Mouse (Mus musculus): ENCODE measurements around the gene Pfkm.

Pfkm gene

DNA sequence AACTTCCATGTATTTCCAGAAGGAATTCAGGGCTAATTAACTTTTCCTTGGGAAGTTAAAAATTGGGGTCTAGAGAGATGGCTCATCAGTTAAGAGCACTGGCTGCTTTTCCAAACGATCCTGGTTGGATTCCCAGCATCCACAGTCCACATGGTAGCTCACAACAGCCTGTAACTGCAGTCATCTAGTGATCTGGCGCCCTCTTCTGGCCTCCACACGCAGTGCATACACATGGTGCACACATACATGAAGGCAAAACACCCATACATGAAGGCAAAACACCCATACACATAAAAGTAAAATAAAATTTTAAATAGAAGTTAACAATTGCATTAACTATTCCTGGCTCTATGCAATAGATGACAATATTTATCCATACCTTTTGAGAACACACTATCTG lies 4.6 kb downstream of the Pfkm start:
- in situ Hi-C loops (cut with MboI, MseI) = loop anchor here (5.0 kb wide), 1 partner anchor 40 kb away; no protein-coding TSS in a partner anchor

DNA sequence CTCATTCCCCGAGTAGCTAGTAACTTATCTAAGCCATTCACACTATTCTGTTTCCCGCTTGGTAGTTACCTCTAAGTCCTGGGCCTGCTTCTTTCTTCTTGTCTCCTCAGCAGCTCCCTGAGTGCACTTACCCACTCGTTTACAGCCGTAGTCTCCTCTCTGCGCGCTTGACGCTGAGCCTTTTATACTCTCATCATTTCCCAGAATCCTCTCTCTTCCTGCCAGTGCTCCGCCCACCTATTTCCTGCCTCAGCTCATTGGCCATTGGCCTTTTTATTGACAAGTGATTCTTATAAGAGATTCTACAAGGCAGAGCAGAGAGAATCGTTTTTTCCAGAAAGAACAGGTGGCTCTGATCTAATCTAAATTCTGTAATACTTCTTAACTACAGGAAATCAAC lies 6.1 kb downstream of the Pfkm start:
- in situ Hi-C loops (cut with MboI, MseI) = loop anchor here (5.0 kb wide), 1 partner anchor 41 kb away; no protein-coding TSS in a partner anchor

DNA sequence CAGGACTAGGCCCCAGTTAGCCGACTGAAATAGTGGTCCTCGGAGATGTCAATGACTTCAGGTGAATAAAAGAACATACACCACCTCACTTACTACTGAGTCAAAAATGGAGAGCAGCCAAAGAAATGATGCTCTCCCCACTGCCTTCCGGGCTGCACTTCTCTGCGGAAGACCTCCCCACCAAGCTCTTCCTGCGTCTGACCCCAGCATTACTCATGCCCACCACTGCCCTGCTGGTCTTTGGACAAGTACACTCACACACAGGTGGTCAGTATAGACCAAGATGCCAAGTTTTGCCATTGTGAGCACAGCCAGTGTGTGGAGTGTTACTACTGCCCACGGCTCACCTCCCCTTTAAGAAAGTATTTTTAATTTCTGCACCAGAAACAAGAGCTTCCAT lies 10.0 kb downstream of the Pfkm start:
- in situ Hi-C loops (cut with MboI, MseI) = no loop called here

DNA sequence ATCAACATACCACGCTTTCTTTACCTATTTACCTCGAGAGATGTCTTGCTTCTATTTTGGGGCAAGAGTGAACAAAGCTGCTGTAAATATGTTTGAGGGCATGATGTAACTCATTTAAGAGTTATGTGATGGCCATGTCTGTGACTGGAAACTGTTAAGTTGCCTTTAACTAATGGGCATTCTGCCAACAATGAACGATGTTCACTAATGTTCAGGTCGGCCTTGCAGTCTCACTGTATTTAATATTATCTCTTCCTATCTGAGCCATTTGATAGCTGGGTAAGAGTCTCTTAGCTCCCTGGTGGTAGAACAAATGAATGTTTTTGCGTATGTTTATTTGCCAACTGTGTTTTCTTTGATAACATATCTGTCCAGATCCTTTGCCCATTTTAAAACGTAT lies 14.1 kb downstream of the Pfkm start:
- in situ Hi-C loops (cut with MboI, MseI) = no loop called here

DNA sequence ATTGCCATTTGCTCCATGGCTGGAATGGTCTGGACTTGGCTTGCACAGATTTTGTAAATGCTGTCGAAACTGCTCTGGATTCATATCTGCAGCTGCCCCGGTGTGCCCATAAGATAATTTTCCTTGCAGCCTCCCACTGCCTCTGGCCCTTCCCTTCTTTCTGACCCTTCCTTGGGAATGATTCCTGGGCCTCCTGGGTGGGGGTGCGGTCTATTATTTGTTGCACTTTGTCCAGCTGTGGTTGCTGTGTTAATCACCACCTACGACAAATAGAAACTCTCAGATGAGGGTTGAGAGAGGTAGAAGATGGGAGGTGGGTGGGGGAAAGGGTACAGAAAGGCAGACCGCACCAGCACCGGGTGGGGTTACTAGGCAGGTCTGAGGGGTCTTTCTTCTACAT lies 14.8 kb downstream of the Pfkm start:
- in situ Hi-C loops (cut with MboI, MseI) = no loop called here

DNA sequence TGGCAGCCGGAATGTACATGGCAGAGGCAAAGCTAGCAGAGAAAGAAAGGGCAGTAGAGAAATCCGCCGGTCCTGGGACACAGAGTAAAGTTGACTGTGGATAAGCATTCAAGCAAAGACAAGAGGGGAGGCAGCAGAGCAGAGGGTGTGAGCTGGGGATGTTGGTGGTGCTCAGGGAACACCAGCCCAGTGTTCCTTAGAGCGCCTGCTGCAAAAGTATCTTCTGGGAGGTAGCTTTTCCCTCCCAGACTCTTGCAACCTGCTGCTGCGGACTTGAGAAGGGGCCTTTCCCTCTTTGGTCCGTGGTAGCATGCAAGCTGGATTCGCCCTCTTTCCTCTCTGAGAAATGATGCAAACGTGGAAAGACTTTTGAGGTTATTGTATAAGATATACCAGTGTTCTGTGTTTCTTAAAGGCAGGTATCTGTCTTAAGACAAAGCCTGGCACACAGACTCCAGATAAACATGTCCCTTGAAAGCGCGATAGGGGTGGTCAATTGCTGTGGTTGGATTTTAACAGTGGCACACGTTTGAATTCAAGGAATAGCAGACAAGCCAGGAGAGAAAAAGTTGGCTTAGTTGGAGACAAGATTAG lies 15.4 kb downstream of the Pfkm start:
- in situ Hi-C loops (cut with MboI, MseI) = no loop called here

DNA sequence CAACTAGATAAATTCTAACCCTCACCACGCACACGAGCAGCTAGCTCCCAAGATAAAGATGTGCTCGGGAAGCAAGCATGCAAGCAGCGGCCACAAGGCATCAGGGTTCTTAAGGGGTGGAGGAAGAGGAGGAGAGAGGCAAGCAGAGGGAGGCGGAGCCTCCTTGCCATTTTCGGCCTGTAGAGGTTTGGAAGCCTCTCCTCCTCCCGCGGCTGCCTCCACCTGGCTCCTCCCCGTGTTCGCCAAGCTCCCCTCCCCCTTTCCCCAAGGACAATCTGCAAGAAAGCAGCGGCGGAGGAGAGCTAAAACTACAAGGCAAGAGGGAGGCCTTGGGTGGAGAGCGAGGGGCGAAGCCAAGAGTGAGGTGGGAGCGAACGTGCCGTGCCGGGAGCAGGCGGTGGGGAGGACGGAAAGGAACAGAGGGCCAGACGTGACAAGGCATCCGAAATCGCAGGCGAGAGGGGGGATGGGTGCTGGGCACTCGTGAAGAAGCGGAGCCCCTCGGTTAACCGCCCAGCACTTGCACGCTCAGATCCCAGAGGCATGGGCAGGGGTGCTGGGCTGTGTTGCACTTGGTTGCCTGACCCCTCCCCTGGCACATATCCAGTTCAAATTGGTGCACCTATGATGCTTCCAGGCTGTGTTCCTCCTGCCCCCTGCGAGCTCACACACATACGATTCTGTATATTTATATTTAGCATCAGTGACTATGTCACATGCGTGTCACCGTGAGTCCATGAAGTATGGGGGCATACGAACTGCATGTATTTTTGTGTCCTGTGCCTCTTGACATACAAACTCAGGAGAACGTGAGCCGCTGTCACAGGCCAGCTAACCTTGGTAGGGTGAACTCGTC lies 16.1 kb downstream of the Pfkm start:
- in situ Hi-C loops (cut with MboI, MseI) = no loop called here

DNA sequence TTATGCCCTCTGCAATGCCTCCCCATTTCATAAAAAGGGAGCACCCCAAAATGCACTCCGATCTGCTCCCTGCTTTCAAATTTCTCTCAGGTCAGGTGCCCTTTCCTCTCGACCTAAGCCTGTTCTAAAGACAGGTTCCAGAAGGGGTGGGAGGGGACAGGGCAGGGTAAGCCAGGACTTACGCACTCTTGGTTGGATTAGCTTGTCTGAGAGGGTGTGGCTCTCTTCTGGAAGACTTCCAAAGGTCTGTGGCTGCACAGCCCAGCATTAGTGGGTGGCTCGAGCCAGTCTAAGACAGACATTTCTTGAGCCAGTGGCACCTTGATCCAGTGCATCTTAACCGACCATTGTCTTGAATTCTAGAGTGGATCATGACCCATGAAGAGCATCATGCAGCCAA lies 19.4 kb downstream of the Pfkm start:
- in situ Hi-C loops (cut with MboI, MseI) = no loop called here

DNA sequence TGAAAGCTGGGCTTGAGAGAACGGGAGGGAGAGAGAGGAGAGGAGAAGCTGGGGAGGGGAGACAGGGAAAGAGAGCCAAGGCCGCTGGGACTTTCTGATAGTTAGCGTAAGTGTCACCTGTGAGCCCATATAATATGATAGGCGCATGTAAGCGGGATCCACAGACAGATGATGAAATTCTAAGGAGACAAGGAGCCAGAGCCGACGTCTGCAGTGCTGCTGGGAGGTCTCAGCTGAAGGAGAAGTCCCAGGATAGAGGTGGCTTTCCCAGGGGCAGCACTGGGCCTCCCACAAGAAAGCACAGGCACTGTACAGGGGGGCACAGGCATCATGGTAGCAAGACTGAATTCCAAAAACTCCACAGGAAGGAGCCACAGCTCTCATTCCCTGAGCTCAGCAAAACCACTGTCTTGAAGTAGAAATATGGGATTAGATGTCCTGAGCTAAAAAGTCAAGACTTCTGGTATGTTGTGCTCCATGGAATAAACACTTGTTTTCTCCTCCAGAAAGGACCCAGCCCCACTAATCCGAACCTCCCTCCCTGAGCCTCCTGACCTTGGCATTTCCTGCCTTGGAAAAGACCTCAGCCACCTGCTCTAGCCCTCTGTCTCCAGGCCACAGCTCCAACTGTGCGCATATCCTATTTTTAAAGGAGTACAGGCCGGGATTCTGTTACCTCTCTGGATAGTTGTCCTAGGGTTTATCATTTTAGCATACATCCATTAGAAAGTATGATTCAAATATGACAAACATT lies 21.9 kb downstream of the Pfkm start:
- in situ Hi-C loops (cut with MboI, MseI) = no loop called here

DNA sequence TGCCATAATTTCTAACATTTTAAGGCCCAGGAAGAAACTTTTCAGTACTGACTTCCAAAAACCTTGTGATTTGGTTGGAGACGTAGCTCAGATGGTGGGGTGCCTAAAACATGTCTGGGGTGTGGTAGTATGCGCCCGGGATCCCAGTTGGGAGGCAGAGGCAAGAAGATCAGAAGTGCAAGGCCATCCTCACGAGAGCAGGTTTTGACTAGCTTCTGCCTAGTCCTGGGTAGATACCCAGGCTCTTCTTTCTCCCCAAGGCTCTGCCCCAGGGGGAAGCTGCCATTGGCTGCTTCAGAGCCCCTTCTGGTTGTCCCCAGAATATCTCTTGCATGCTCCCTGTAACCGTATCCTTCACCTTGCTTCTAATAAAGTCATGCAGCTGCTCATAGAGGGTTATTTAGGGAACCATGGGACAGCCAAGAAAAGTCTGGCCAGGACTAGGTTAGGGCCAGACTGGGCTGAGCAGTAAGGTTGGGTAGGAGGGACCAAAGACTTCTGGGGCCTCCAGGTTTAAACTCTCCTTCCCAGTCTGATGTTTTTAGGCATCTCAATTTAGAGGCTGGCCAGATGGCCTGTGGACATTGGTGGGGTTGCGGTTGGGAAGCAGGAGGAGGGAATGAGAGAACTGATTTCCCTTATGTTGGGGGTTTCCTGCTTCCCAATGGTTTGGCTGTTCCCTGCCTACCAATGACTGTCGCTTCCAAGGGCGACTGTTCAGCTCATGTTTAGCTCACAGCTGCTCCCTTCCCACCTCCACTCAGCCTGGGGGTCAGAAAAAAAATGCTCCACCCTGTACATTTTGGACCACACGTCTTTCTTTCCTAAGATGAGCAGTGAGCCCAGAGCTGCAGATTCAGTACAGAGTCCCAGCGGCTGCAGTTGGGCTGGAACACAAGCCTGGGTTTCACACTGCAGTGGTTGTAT lies 22.7 kb downstream of the Pfkm start:
- in situ Hi-C loops (cut with MboI, MseI) = no loop called here

DNA sequence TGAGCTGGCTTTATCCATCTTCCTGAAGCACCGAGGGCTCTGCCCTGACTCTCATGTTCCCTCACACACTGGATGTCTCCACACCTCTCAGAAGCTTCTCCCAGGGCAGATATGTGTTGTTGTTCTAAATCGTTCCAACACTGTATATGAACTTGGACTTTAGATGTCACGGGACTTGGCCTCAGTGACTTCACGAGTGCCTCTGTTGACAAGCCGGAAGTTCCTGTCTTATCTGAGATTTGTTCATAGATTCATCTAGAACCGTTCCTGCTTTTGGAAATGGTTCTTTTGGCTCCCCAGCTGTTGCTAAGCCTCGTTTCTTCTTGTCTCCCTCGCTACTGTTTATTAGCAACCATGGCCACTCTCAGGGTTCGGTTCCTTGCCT lies 23.4 kb downstream of the Pfkm start:
- in situ Hi-C loops (cut with MboI, MseI) = no loop called here

DNA sequence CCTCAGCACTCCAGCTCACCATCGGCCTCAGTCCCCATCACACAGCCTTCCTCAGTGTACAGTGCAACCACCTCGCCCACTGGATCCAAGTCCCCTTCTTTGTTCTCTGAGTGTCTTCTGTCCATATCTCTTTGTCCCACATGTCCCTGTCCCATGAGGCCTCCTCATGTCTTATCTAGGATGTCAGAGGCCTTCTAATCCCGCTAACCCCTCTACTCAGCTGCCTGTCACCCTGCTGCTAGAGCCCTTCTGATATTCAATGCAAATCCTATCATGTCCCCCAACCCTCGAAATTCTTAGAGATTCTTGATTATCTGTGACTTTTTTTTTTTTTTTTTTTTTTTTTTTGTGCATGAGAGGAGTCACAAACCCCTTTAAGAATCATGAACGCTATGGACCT lies 23.9 kb downstream of the Pfkm start:
- in situ Hi-C loops (cut with MboI, MseI) = no loop called here

DNA sequence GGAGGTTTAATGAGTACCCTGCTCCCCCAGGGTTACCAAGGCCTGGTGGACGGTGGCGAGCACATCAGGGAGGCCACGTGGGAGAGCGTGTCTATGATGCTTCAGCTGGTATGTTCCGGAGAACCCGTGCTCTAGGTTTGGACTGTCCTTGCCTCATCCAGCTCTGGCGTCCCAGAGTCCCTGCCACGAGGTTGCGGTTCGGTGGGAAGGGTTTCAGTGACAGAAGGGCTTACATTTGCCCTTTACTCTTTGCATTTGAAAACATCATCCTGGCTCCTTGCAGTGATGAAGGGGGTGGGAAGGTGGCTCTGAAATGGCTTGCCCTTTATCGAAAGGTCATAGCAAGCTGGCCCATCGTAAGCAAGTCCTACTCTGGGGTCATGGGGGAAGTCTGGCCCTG lies 27.0 kb downstream of the Pfkm start:
- in situ Hi-C loops (cut with MboI, MseI) = no loop called here

DNA sequence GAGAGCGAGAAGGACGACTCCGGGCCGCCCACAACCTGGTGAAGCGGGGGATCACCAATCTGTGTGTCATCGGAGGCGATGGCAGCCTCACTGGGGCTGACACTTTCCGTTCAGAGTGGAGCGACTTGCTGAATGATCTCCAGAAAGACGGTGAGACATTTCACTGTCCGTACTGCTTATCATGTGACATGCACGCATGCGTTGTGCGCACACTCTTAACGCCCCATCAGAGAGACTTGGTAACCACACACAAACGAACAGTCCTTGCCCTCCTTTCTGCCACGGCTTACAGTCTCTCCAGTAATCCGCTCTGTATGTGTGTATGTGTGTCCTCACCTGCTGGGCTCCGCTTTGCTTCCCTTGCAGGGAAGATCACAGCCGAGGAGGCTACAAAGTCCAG lies 28.4 kb downstream of the Pfkm start:
- in situ Hi-C loops (cut with MboI, MseI) = no loop called here

DNA sequence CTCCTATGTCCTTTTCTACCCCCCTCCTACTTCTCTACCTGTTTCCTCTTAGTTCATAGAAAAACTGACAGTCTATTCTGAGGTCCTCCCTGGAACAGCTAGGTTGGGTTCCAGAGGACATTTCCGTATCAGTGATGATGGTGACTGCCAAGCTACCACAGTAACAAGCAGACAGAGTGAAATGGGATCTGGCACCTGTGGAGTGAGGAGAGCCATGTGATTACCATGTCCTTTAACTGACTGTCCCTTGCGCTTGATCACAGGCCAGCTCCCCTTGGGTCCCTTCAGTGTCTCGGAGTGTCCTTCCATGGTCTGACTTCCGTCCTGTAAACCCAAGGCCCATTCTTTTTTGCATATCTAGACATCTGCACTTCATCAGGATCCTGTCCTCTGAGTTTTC lies 38.6 kb downstream of the Pfkm start:
- in situ Hi-C loops (cut with MboI, MseI) = no loop called here

DNA sequence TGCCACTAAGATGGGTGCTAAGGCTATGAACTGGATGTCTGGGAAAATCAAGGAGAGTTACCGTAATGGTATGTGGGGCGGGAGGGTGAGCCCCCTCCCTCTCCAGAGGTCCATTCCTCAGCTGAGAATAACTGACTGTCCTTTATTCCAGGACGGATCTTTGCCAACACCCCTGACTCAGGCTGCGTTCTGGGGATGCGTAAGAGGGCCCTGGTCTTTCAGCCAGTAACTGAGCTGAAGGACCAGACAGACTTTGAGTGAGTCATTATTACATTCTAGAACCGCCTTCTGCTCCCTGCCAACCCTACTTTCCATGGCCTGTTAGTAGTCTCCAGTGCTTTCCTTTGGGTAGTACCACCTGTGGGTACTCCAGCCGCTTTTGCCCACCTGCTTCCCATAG lies 39.1 kb downstream of the Pfkm start:
- in situ Hi-C loops (cut with MboI, MseI) = no loop called here

DNA sequence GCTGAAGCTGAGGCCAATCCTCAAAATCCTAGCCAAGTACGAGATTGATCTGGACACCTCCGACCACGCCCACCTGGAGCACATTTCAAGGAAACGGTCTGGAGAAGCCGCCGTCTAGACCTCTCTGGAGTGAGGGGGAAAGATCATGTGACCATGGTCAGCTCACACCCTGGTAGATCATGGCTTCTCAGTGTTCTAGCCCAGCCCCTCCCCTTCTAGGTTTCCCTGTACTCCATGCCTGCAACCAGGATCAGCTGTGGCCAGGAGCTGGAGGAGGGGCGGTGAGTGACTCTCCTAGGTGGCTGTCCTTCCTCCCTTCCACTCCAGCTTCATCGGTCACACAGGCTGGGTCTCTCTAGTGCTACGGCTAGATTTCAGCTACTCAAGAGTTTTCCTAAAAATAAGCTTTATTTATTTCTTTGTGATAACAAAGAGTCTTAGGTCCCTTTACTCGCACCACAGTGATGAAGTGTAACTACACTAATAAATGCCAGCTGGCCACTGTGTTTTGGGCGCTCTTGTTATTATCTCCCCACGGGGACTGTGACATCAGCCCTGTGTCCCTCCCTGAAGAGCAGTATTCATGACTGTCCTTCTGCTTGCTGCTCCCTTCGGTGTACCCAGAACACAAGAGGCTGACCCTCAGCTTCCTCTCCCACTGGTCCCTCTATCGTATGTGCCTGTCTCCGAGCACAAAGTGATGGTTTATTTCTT lies 39.7 kb downstream of the Pfkm start:
- in situ Hi-C loops (cut with MboI, MseI) = no loop called here

DNA sequence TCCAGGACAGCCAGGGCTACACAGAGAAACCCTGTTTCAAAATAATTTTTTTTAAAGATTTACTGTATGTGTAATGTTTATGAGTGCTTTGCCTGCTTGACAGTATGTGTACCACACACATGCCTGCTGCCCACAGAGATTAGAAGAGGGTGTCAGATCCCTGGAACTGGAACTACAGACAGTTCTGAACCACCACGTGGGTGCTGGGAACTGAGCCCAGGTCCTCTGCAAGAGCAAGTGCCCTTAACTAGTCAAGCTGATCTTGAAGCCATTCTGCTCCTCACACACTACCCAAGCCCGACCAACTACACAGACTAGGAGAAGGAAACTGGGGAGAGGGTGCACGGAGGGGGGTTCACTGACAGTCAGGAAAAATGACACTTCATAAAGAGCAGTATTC lies 41.1 kb downstream of the Pfkm start:
- in situ Hi-C loops (cut with MboI, MseI) = no loop called here

DNA sequence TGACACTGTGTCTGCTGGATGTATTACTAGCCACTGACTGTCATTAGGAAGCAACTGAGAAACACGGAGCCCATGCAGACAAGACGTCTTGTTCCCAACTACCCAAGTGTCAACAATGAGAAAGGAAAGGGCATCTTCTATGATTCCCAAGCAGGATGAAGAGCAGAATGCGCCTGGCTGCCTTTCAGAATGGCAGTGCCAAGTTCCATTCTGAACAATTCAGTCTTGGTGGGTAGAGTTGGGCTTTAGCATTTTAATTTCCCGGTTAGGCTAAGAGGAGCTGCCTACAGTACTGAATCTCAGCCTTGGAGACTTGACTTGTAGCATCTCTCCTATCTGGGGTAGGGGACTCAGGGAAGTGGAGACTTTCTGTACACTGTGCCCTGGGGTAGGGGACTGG lies 41.6 kb downstream of the Pfkm start:
- in situ Hi-C loops (cut with MboI, MseI) = no loop called here

DNA sequence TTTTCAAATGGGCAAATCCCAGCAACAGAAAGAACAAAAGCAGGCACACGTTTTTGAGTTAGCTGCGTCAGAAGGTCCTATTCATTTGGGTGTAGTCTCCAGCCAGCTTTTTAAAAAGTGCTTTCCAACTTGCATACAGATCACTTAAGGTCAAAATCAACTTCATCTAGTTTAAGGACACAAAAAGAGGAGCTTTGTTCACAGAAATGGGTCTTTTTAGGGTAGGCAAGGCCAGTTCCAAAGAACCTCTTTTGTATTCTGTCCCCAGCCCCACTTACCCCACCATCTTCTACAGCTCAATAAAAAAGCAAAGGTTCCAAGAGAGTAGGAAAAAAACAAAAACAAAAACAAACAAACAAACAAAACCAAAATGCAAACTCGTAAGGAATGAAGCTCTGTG lies 42.3 kb downstream of the Pfkm start:
- in situ Hi-C loops (cut with MboI, MseI) = no loop called here

DNA sequence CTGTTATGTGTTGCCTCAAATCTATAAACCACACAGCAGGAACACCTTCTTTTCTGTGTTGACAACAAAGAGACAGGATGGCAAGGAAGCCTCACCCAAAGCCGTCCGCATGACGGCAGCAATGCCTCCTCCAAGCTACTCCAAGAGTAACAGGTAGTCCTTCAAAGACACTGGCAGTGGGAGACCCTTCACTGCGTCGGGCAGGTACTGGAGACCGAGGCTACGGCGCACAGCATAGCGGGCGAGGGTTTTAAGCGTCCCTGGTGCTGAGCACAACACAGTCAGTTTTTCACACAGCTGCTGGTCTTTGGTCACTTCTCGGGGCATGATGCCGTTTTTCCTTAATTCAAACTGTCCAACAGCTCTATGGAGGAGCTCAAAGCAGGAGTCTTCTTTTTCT lies 43.3 kb downstream of the Pfkm start:
- in situ Hi-C loops (cut with MboI, MseI) = no loop called here

Data from T-helper 2 cell (primary cell).